ENCODE assay signal across 8 mouse cellular contexts in the genomic region with DNA sequence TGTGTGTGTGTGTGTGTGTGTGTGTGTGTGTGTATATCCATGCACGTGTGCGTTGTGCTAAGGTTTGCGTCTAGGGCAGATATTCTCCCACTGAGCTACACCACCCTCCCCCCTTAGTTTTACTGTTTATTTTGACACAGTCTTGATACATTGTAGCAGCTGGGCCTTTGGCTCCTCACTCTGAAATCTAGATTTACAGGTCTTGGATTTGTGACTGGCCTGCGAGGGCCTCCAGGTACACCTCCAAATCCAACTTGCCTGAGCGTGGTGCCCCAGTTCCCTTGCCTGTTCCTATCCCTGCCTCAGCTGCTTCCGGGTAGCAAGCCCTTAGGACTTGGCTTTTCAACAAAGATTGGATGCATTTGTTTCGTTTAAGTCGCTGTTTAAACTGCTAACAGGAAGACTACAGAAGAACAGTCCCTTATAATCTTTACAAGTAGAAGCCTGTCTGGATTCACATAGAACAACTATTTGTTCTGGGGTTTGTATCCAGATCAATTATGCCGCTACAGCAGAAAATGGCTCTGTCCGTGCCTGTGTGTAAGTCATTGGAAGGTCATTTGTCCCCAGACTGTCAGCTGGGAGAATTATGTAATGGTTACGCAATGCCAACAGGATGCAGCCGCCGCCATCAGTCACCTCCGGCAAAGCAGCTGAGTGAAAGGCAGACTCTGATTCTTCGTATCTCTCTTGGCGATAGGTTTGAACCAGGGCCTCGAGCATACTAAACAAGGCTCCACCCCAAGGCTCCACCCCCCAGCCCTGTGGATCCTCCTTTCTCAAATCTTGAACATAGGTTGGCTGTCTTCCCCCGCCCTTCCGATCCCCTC. TPM values are rescaled to one million over a fixed set of nuclear protein-coding genes. Genes with fewer than 3 reads are reported as not detected.
DNase-seq lines count a peak whose midpoint lies in the region; ATAC-seq and TF ChIP-seq lines count a peak whose summit lies in the region.

No protein-coding gene starts in this region.

- in situ Hi-C loops in CH12.LX (cut with MboI; ENCODE audit: low pct_ligation_motif_present, low pct_unique_long_range_greater_than_20kb, low sequenced_read_pairs): loop anchor here (5.0 kb wide), 1 partner anchor 34 kb away; a partner anchor contains a TSS

- no peaks in the 10 kb centered on the region for H3K27me3 ChIP-seq in CH12.LX (replicated peaks)
- no peaks in the 10 kb centered on the region for H3K27me3 ChIP-seq in stomach, embryonic 16.5 days (ENCODE audit: control insufficient read depth, insufficient read depth, low read length)

- dilution Hi-C loops in CH12.LX (cut with MboI; ENCODE audit: extremely low pct_ligation_motif_present, extremely low pct_unique_long_range_greater_than_20kb, low sequenced_read_pairs): no loop called here

- H3K9ac ChIP-seq in CH12.LX (ENCODE audit: insufficient read depth, low read depth): no peak overlapping the region
- H3K9ac ChIP-seq in stomach, embryonic 16.5 days (ENCODE audit: low read length): 0 out of 2 replicates have a peak overlapping the region, but pooled peaks have one; percentile 29

- no peak overlapping the region for H3K27ac ChIP-seq in CH12.LX (ENCODE audit: insufficient read depth, low read depth)
- peak overlapping the region; percentile 65 for H3K27ac ChIP-seq in stomach, embryonic 16.5 days (ENCODE audit: low read length)

- DNase-seq in CH12.LX (ENCODE audit: extremely low read depth) (no peak), liver (peak; percentile 37)
- DNase-seq in heart, postnatal 10 days: peak; percentile 79 to 80
- no peak for DNase-seq in cerebellum, adult 18-20 months
- DNase-seq in natural killer cell, adult 2 months (ENCODE audit: low spot score in 2 of 2): no peak

- TF ChIP-seq CTCF in CH12.LX (conservative IDR thresholded peaks at IDR 0.05 in 1 of 2, IDR thresholded peaks at IDR 0.05 in 1 of 2; ENCODE audit: low read depth in 2 of 2, low read length in 2 of 2): no peak

- no peak for TF ChIP-seq RAD21 in CH12.LX (IDR thresholded peaks at IDR 0.05; ENCODE audit: low read depth, low read length)

- WGBS in stomach, embryonic 16.5 days: 49% methylated on average over 19 of the region's 19 CpGs

- intact Hi-C loops in heart, postnatal 10 days (cut with DNase I): loop anchor here (2.0 kb wide), 1 partner anchor 18 kb away; no protein-coding TSS in a partner anchor

- peak; percentile 0; the same call in 1 of the 2 replicates for TF ChIP-seq POLR2A in CH12.LX (IDR thresholded peaks at IDR 0.05; ENCODE audit: low read depth, low read length)

- no peak overlapping the region for H3K4me3 ChIP-seq in CH12.LX (replicated peaks in 1 of 3; ENCODE audit: low read depth in 2 of 3, low read length in 2 of 3, poor library complexity in 1 of 3)
- H3K4me3 ChIP-seq in stomach, embryonic 16.5 days (replicated peaks; ENCODE audit: low read length): no peak overlapping the region

- peaks cover 10% of the 10 kb centered on the region for H3K79me2 ChIP-seq in CH12.LX (replicated peaks; ENCODE audit: control insufficient read depth, extremely low read depth, insufficient read depth, poor library complexity, severe bottlenecking)

- TF ChIP-seq EP300 in CH12.LX (IDR thresholded peaks at IDR 0.05; ENCODE audit: low read length): no peak

- H3K4me1 ChIP-seq in CH12.LX (ENCODE audit: control insufficient read depth in 1 of 2, insufficient read depth in 2 of 2): peaks cover 8 to 46% of the 10 kb centered on the region in 2 experiments
- H3K4me1 ChIP-seq in stomach, embryonic 16.5 days (ENCODE audit: control insufficient read depth, insufficient read depth, low read length): peaks cover 25% of the 10 kb centered on the region

- no peaks in the 10 kb centered on the region for H3K9me3 ChIP-seq in CH12.LX (replicated peaks; ENCODE audit: low read length)
- H3K9me3 ChIP-seq in stomach, embryonic 16.5 days (replicated peaks; ENCODE audit: control insufficient read depth, low read length): no peaks in the 10 kb centered on the region

- H3K36me3 ChIP-seq in CH12.LX (replicated peaks in 1 of 2; ENCODE audit: control insufficient read depth in 1 of 2, insufficient read depth in 1 of 2, low read length in 1 of 2): peaks cover 51 to 75% of the 10 kb centered on the region in 2 experiments
- peaks cover 10% of the 10 kb centered on the region for H3K36me3 ChIP-seq in stomach, embryonic 16.5 days (ENCODE audit: control insufficient read depth, insufficient read depth, low read length)

- ATAC-seq in common myeloid progenitor, adult 5-6 weeks (replicated peaks; ENCODE audit: low read depth, poor library complexity, severe bottlenecking): peak; percentile 44
- ATAC-seq in stomach, embryonic 16.5 days (ENCODE audit: insufficient read depth, low FRiP score): peak; percentile 23; the same call in 1 of the 2 replicates
- ATAC-seq in activated CD4-positive, CD25-positive, alpha-beta regulatory T cell, adult 4 months: no peak

- H3K4me2 ChIP-seq in CH12.LX (ENCODE audit: insufficient read depth, low read depth, poor library complexity, severe bottlenecking): no peak overlapping the region
- no peak overlapping the region for H3K4me2 ChIP-seq in stomach, embryonic 16.5 days (ENCODE audit: low read depth, low read length)

TF ChIP-seq in CH12.LX, 34 proteins besides CTCF, POLR2A, EP300 and RAD21:
- no peak for TF ChIP-seq SMC3 (IDR thresholded peaks at IDR 0.05; ENCODE audit: low read depth, low read length)

RNA-seq across cellular contexts. Expression of a gene that starts 31.7 kb away (rescaled TPM):
- total RNA-seq in CH12.LX (2012; rRNA removed) (17.9 and 28.2 TPM in 2 replicates), CH12.LX (2014; rRNA removed) (17.5 and 18.5 TPM in 2 replicates)
- polyA plus RNA-seq in CH12.LX (2012; ENCODE audit: insufficient read length, low read depth): 20.6 and 21.5 TPM in 2 replicates
- total RNA-seq in common myeloid progenitor, adult 5-6 weeks (2017): 9.4 and 13.0 TPM in 2 replicates
- total RNA-seq in heart, postnatal 10 days (2021): 10 to 100 TPM; 79.2 to 91.1 TPM
- 61.7 and 62.5 TPM in 2 replicates for polyA plus RNA-seq in stomach, embryonic 16.5 days (2015; fragmentation: Nextera tagmentation; extraction: Ambion mirVana)
- 10 to 100 TPM; 13.9 to 22.7 TPM for polyA plus RNA-seq in activated CD4-positive, CD25-positive, alpha-beta regulatory T cell, adult 4 months (2017; shearing (Covaris generic))

Comparison
In these comparisons a context has a peak if more than half of its experiments do, and no peak if none do; other contexts are left out.
1. DNase-seq: peak in heart, postnatal 10 days (2 of 2) and liver (single experiment); none in CH12.LX (single experiment), cerebellum, adult 18-20 months (0 of 2) and natural killer cell, adult 2 months (0 of 2).